Mouse (Mus musculus) cerebellum, adult 11-12 months (tissue): ENCODE measurements around the gene Cdc37.

ENCODE experiments used
- DNase-seq: peaks from one replicate; pipeline ENCODE4 v3.0.0; 2022

Cdc37 gene

GRCm38 (mm10) chr9:21093423-21093822 lies 56.4 kb downstream of the Cdc37 start:
- peak; percentile 33 for DNase-seq

GRCm38 (mm10) chr9:21091707-21092320 lies 58.0 kb downstream of the Cdc37 start, which contains the start of the genes Gm38431 and Raver1:
Gene Gm38431 (minus strand): TSS chr9:21091997.
Gene Raver1 (minus strand): TSS chr9:21092008.
- DNase-seq = peak; percentile 99

- DNase-seq = peak; percentile 49
These were observed 58.6 kb downstream of the Cdc37 start for GRCm38 (mm10) chr9:21090972-21091706.

- peak; percentile 46 for DNase-seq
These were observed 59.2 kb downstream of the Cdc37 start for GRCm38 (mm10) chr9:21090537-21090936.

GRCm38 (mm10) chr9:21083324-21083723 lies 66.5 kb downstream of the Cdc37 start:
- no peak for DNase-seq
